Mouse (Mus musculus) kidney, postnatal 4 days (tissue): Measurements from ENCODE around the gene Sept3.
A peak's percentile ranks its signal among the peaks of the same experiment; 100 is the strongest.

Experiments used
- DNase-seq, 2 experiments: peaks; one replicate each; pipeline ENCODE4 v3.0.0; 2021; ENCODE audit warnings: mixed read lengths in 2 of 2

The Sept3 gene

GRCm38 (mm10) chr15:82340414-82341035, 65.8 kb downstream of the Sept3 start:
- DNase-seq, result peak in 1 of 2 experiments; percentile 48

DNA sequence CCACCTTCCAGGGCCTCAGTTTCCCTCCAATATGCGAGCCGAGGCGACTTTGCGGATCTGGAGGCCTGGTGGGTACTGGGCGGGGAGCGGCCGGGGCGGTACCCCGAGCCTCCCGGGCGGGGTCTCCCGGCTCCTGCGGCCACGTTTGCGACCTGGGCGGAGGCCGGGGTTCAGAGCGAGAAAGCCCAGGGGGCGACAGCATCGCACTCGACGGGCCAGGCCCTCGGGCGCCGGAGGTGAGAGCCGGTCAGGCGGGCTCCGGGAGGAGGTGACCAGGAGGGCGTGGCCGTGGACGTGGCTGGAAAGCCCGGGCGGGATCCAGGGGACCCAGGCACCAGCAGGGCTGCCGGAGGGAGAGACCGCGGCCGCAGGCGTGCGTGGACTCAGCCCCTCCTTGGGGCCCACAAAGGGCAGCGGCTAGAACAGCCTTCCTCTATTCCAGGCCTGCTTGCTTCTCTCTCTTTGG, 66.4 kb downstream of the Sept3 start:
- peak; percentile 75 to 83 for DNase-seq

DNA sequence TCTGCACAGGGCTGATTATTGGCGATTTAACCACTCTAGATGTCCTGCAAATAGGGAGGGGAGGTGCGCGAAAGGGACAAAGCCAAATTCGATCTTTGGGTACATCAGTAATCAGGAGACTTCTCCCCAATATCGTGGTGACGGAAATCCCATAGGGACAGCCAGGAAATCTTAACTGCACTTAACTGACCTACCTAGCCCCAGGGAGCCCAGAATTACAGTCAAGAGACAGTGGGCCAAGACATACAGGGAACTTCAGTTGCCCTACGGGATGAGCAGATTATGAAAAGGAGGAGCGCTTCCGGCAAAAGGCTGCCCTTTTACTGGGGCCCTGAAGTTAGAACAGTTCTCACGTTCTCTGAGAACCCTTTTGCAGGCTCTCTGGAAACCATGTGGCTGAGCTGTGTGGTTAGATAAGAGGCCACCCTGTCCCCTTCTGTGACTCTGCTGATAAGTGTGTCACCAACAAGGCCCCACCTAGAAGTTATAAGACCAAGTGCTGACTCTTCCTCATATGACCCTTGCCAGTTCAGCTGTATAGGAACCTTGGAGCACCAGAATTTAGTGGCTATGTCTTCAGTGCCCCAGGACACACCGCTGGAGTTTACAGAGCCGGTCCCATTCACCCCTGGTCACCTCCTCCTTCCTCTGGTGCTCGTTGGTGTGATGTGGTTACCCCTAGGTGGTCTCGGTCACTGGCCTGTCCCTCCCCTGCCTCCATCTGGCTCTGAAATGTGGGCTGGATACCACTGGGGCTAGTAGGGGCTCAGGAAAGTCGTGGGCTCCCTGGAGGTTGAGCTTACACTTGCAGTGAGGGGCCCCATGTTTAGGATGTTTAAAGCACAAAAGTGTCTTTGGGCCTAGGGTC, 67.2 kb downstream of the Sept3 start:
- no peak for DNase-seq

- no peak for DNase-seq
Observed at GRCm38 (mm10) chr15:82342543-82342935, 67.8 kb downstream of the Sept3 start.

DNA sequence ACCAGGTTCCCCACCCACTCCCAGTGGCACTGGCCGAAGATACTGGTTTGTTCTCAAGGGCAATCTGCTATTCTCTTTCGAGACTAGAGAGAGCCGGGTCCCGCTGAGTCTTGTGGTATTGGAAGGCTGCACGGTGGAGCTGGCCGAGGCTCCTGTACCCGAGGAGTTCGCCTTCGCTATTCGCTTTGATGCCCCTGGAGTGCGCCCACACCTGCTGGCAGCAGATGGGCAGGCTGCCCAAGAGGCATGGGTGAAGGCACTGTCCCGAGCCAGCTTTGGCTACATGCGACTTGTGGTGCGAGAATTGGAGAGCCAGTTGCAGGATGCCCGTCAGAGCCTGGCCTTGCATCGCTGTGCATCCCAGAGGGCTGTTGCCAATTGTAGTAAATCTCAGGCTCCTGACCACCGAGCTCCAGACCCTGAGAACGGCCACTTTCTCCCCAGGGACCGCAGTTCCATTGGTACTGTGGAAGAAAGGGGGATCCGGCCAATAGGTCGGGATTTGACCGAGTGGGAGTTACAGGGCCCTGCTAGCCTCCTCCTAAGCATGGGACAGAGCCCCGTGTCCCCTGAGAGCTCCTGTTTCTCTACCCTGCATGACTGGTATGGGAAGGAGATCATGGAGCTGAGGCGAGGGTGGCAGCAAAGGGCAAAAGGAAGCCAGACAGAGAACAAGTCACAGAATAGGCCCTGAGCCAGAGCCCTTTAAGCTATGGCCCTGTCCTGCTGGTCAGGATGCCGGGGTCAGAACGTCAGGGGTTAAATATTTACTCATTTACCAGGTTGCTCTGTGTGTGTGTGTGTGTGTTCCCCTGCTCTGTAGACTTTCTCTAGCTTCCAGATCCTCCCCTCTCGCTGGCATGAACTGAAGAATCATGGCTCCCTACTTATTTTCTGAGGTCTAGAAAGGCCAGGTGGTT, 68.9 kb downstream of the Sept3 start:
- DNase-seq, result peak in 1 of 2 experiments; percentile 56
